Mouse (Mus musculus): ENCODE results near the gene D130043K22Rik. TPM values are rescaled to one million over a fixed set of nuclear protein-coding genes. Genes with fewer than 3 reads are reported as not detected.
"Not testable (repeated sequence)": the region's sequence is repeated elsewhere in the genome, so short reads cannot be mapped to it uniquely, and the experiment has no call there.

The D130043K22Rik gene
- polyA plus RNA-seq, 1 experiment from 2014 or later: 0.14 TPM

GRCm38 (mm10) chr13:24832131-24832810 is 12.7 kb upstream of the D130043K22Rik start:
- Histone ChIP-seq H3K4me2 (peak overlapping the region; percentile 82), H3K4me3 (ENCODE audit: low read depth, low read length) (peak overlapping the region; percentile 94), H3K9ac (peak overlapping the region; percentile 95), H3K36me3 (ENCODE audit: insufficient read depth) (peaks cover 13% of the 10 kb centered on the region), H3K27me3 (ENCODE audit: insufficient read depth, low read length) (no peaks in the 10 kb centered on the region), H3K4me1 (ENCODE audit: insufficient read depth) (peaks cover 12% of the 10 kb centered on the region), H3K9me3 (ENCODE audit: low read depth, low read length) (no peaks in the 10 kb centered on the region), H3K27ac (ENCODE audit: low read depth) (peak overlapping the region; percentile 94)
- WGBS: 3% methylated on average over 21 of the region's 21 CpGs
- no peak for TF ChIP-seq CTCF (IDR thresholded peaks at IDR 0.05; ENCODE audit: low read depth)
- ATAC-seq (ENCODE audit: insufficient read depth): no peak; the same call in 1 of the 2 replicates
- no peak for DNase-seq

- peak overlapping the region; percentile 94 for H3K4me3 ChIP-seq (ENCODE audit: low read depth, low read length)
- no peak for DNase-seq
- peaks cover 15% of the 10 kb centered on the region for H3K36me3 ChIP-seq (ENCODE audit: insufficient read depth)
- no peaks in the 10 kb centered on the region for H3K9me3 ChIP-seq (ENCODE audit: low read depth, low read length)
- peak overlapping the region; percentile 82 for H3K4me2 ChIP-seq
- peaks cover 12% of the 10 kb centered on the region for H3K4me1 ChIP-seq (ENCODE audit: insufficient read depth)
- peak overlapping the region; percentile 95 for H3K9ac ChIP-seq
- no peak overlapping the region for H3K27ac ChIP-seq (ENCODE audit: low read depth)
- 29% methylated on average over 2 of the region's 2 CpGs for WGBS
- ATAC-seq (ENCODE audit: insufficient read depth): no peak
- H3K27me3 ChIP-seq (ENCODE audit: insufficient read depth, low read length): no peaks in the 10 kb centered on the region
- TF ChIP-seq CTCF (IDR thresholded peaks at IDR 0.05; ENCODE audit: low read depth): no peak
These were observed 12.2 kb upstream of the D130043K22Rik start for GRCm38 (mm10) chr13:24832811-24833155.

- peaks cover 47% of the 10 kb centered on the region for H3K36me3 ChIP-seq (ENCODE audit: insufficient read depth)
- 88% methylated on average over 8 of the region's 8 CpGs for WGBS
- not testable (repeated sequence) for H3K4me3 ChIP-seq (ENCODE audit: low read depth, low read length); ATAC-seq (ENCODE audit: insufficient read depth); DNase-seq; H3K9me3 ChIP-seq (ENCODE audit: low read depth, low read length); H3K9ac ChIP-seq; H3K4me2 ChIP-seq; H3K27ac ChIP-seq (ENCODE audit: low read depth); H3K27me3 ChIP-seq (ENCODE audit: insufficient read depth, low read length)
- H3K4me1 ChIP-seq (ENCODE audit: insufficient read depth): peaks cover 12% of the 10 kb centered on the region
These were observed 7.2 kb upstream of the D130043K22Rik start for GRCm38 (mm10) chr13:24837765-24838164.

- Histone ChIP-seq H3K36me3 (ENCODE audit: insufficient read depth) (peaks cover 51% of the 10 kb centered on the region), H3K9ac (no peak overlapping the region), H3K4me2 (no peak overlapping the region), H3K4me3 (ENCODE audit: low read depth, low read length) (no peak overlapping the region), H3K4me1 (ENCODE audit: insufficient read depth) (no peaks in the 10 kb centered on the region), H3K27ac (ENCODE audit: low read depth) (no peak overlapping the region; the same call in 1 of the 2 replicates), H3K27me3 (ENCODE audit: insufficient read depth, low read length) (no peaks in the 10 kb centered on the region), H3K9me3 (ENCODE audit: low read depth, low read length) (no peaks in the 10 kb centered on the region)
- 63% methylated on average over 3 of the region's 3 CpGs for WGBS
- ATAC-seq (ENCODE audit: insufficient read depth) (no peak), DNase-seq (no peak)
- no peak for TF ChIP-seq CTCF (IDR thresholded peaks at IDR 0.05; ENCODE audit: low read depth)
These were observed 5.1 kb upstream of the D130043K22Rik start for GRCm38 (mm10) chr13:24839831-24840230.

GRCm38 (mm10) chr13:24841702-24842101 is 3.2 kb upstream of the D130043K22Rik start:
- no peaks in the 10 kb centered on the region for H3K9me3 ChIP-seq (ENCODE audit: low read depth, low read length)
- no peak overlapping the region for H3K4me3 ChIP-seq (ENCODE audit: low read depth, low read length)
- no peak overlapping the region for H3K27ac ChIP-seq (ENCODE audit: low read depth)
- no peak for TF ChIP-seq CTCF (IDR thresholded peaks at IDR 0.05; ENCODE audit: low read depth)
- H3K4me2 ChIP-seq: no peak overlapping the region
- DNase-seq (no peak), ATAC-seq (ENCODE audit: insufficient read depth) (no peak)
- no peaks in the 10 kb centered on the region for H3K4me1 ChIP-seq (ENCODE audit: insufficient read depth)
- 69% methylated on average over 3 of the region's 3 CpGs for WGBS
- no peak overlapping the region for H3K9ac ChIP-seq
- H3K27me3 ChIP-seq (ENCODE audit: insufficient read depth, low read length): no peaks in the 10 kb centered on the region
- peaks cover 40% of the 10 kb centered on the region for H3K36me3 ChIP-seq (ENCODE audit: insufficient read depth)

- Histone ChIP-seq H3K27ac (ENCODE audit: low read depth) (no peak overlapping the region), H3K9ac (no peak overlapping the region), H3K27me3 (ENCODE audit: insufficient read depth, low read length) (no peaks in the 10 kb centered on the region), H3K9me3 (ENCODE audit: low read depth, low read length) (no peaks in the 10 kb centered on the region), H3K4me2 (no peak overlapping the region), H3K36me3 (ENCODE audit: insufficient read depth) (no peaks in the 10 kb centered on the region), H3K4me1 (ENCODE audit: insufficient read depth) (no peaks in the 10 kb centered on the region), H3K4me3 (ENCODE audit: low read depth, low read length) (no peak overlapping the region)
- WGBS: 65% methylated on average over 4 of the region's 4 CpGs
- ATAC-seq (ENCODE audit: insufficient read depth) (no peak), DNase-seq (no peak)
- TF ChIP-seq CTCF (IDR thresholded peaks at IDR 0.05; ENCODE audit: low read depth): no peak
These were observed 4.4 kb downstream of the D130043K22Rik start for GRCm38 (mm10) chr13:24849318-24849717.

GRCm38 (mm10) chr13:24851989-24852388 is 7.1 kb downstream of the D130043K22Rik start:
- ATAC-seq (ENCODE audit: insufficient read depth) (no peak), DNase-seq (no peak)
- H3K9me3 ChIP-seq (ENCODE audit: low read depth, low read length): no peaks in the 10 kb centered on the region
- H3K9ac ChIP-seq: no peak overlapping the region
- no peak for TF ChIP-seq CTCF (IDR thresholded peaks at IDR 0.05; ENCODE audit: low read depth)
- H3K27me3 ChIP-seq (ENCODE audit: insufficient read depth, low read length): no peaks in the 10 kb centered on the region
- WGBS: 77% methylated on average over 2 of the region's 2 CpGs
- no peak overlapping the region for H3K27ac ChIP-seq (ENCODE audit: low read depth)
- no peak overlapping the region for H3K4me2 ChIP-seq
- H3K4me3 ChIP-seq (ENCODE audit: low read depth, low read length): no peak overlapping the region
- H3K36me3 ChIP-seq (ENCODE audit: insufficient read depth): no peaks in the 10 kb centered on the region
- H3K4me1 ChIP-seq (ENCODE audit: insufficient read depth): no peaks in the 10 kb centered on the region
